Mouse (Mus musculus): ENCODE measurements around the gene Ndufs7. TPM values are rescaled to one million over a fixed set of nuclear protein-coding genes. Genes with fewer than 3 reads are reported as not detected.
A peak's percentile ranks its signal among the peaks of the same experiment; 100 is the strongest.

Gene Ndufs7
- total and polyA plus RNA-seq, 3 experiments, result 377 to 458 TPM; not detected in 1

- TF ChIP-seq NRF1 (IDR thresholded peaks at IDR 0.05; ENCODE audit: insufficient read depth, low read depth, low read length, poor library complexity, severe bottlenecking), result no peak
Measured at GRCm38 (mm10) chr10:80245600-80245999, 3.3 kb upstream of the Ndufs7 start (continued).

GRCm38 (mm10) chr10:80247849-80248248 is 1.1 kb upstream of the Ndufs7 start:
- DNase-seq (ENCODE audit: low read depth, low spot score), result peak; percentile 79
- H3K79me2 ChIP-seq (ENCODE audit: control insufficient read depth, insufficient read depth, low read length, poor library complexity), result peaks cover 20% of the 10 kb centered on the region
- H3K27me3 ChIP-seq (ENCODE audit: control insufficient read depth in 1 of 2, insufficient read depth in 2 of 2, low read length in 2 of 2), result no peaks in the 10 kb centered on the region
- H3K9me3 ChIP-seq (replicated peaks; ENCODE audit: insufficient read depth, low read length), result no peaks in the 10 kb centered on the region
- H3K4me3 ChIP-seq (ENCODE audit: control insufficient read depth in 1 of 2, insufficient read depth in 1 of 2, low read depth in 2 of 2, low read length in 2 of 2), result peak overlapping the region; percentile 41 to 56
- peaks cover 0 to 3% of the 10 kb centered on the region in 2 experiments; a peak in 2 of 4 replicates for H3K36me3 ChIP-seq (ENCODE audit: control insufficient read depth in 1 of 2, insufficient read depth in 2 of 2, low read length in 2 of 2)
- H3K4me1 ChIP-seq (ENCODE audit: control insufficient read depth in 1 of 2, insufficient read depth in 2 of 2, low read length in 2 of 2), result peaks cover 0 to 6% of the 10 kb centered on the region in 2 experiments; a peak in 2 of 4 replicates
- no peak overlapping the region for H3K27ac ChIP-seq (ENCODE audit: control insufficient read depth, low read depth, low read length)
- peak overlapping the region; percentile 49 for H3K9ac ChIP-seq (ENCODE audit: control insufficient read depth, low read depth, low read length, poor library complexity, severe bottlenecking)
- TF ChIP-seq MYB (IDR thresholded peaks at IDR 0.05; ENCODE audit: low read depth, low read length) (no peak), ELF1 (IDR thresholded peaks at IDR 0.05; ENCODE audit: low read depth, low read length) (no peak), TAL1 (IDR thresholded peaks at IDR 0.05; ENCODE audit: low read length) (no peak), GATA1 (IDR thresholded peaks at IDR 0.05; ENCODE audit: low read depth, low read length) (peak; percentile 16; the same call in 1 of the 2 replicates), RCOR1 (IDR thresholded peaks at IDR 0.05; ENCODE audit: low read depth, low read length) (no peak), BHLHE40 (IDR thresholded peaks at IDR 0.05; ENCODE audit: borderline replicate concordance, low read depth, low read length) (no peak), SIN3A (IDR thresholded peaks at IDR 0.05; ENCODE audit: low read length) (peak; percentile 67; the same call in 1 of the 2 replicates), ZKSCAN1 (IDR thresholded peaks at IDR 0.05; ENCODE audit: low read depth, low read length) (no peak), UBTF (IDR thresholded peaks at IDR 0.05; ENCODE audit: borderline replicate concordance, insufficient read depth, low read depth, low read length) (no peak), CTCF (IDR thresholded peaks at IDR 0.05 in 2 of 3, conservative IDR thresholded peaks at IDR 0.05 in 1 of 3; ENCODE audit: control insufficient read depth in 1 of 3, insufficient read depth in 1 of 3, low read depth in 2 of 3, low read length in 3 of 3, poor library complexity in 1 of 3, severe bottlenecking in 1 of 3) (peak; percentile 37 to 77 (median 48)), CHD2 (IDR thresholded peaks at IDR 0.05; ENCODE audit: low read length) (no peak), ZNF384 (IDR thresholded peaks at IDR 0.05; ENCODE audit: low read depth, low read length) (no peak), MYC (IDR thresholded peaks at IDR 0.05; ENCODE audit: low read depth, low read length) (no peak), GABPA (IDR thresholded peaks at IDR 0.05; ENCODE audit: low read depth, low read length) (no peak), POLR2AphosphoS5 (IDR thresholded peaks at IDR 0.05; ENCODE audit: borderline replicate concordance, low read depth, low read length) (no peak), MAX (IDR thresholded peaks at IDR 0.05; ENCODE audit: low read length) (no peak), E2F4 (IDR thresholded peaks at IDR 0.05; ENCODE audit: borderline replicate concordance, low read depth, low read length) (no peak), MAZ (IDR thresholded peaks at IDR 0.05; ENCODE audit: low read depth, low read length) (no peak), CHD1 (IDR thresholded peaks at IDR 0.05; ENCODE audit: low read depth, low read length) (no peak), MEF2A (IDR thresholded peaks at IDR 0.05; ENCODE audit: extremely low read depth, insufficient replicate concordance, low read depth, low read length, poor library complexity, severe bottlenecking) (no peak), TCF12 (IDR thresholded peaks at IDR 0.05; ENCODE audit: low read depth, low read length) (0 out of 2 replicates have a peak, but pooled peaks have one; percentile 7), USF2 (IDR thresholded peaks at IDR 0.05; ENCODE audit: borderline replicate concordance in 1 of 2, insufficient read depth in 1 of 2, low read depth in 1 of 2, low read length in 2 of 2) (no peak), ETS1 (IDR thresholded peaks at IDR 0.05; ENCODE audit: low read depth, low read length) (no peak), HCFC1 (IDR thresholded peaks at IDR 0.05; ENCODE audit: low read depth, low read length) (peak; percentile 45; the same call in 1 of the 2 replicates), POLR2A (IDR thresholded peaks at IDR 0.05; ENCODE audit: control insufficient read depth in 1 of 2, insufficient read depth in 1 of 2, low read depth in 1 of 2, low read length in 2 of 2, poor library complexity in 1 of 2) (no peak), ZMIZ1 (IDR thresholded peaks at IDR 0.05; ENCODE audit: low read depth, low read length) (no peak), TBP (IDR thresholded peaks at IDR 0.05; ENCODE audit: low read depth, low read length) (no peak), MAFK (IDR thresholded peaks at IDR 0.05; ENCODE audit: borderline replicate concordance, low read depth, low read length) (no peak), RAD21 (IDR thresholded peaks at IDR 0.05; ENCODE audit: low read depth, low read length) (peak; percentile 75), ZC3H11A (IDR thresholded peaks at IDR 0.05; ENCODE audit: low read depth, low read length) (no peak; the same call in none of the 2 replicates), USF1 (IDR thresholded peaks at IDR 0.05; ENCODE audit: low read depth, low read length) (no peak), NELFE (IDR thresholded peaks at IDR 0.05; ENCODE audit: low read depth, low read length) (no peak), MXI1 (IDR thresholded peaks at IDR 0.05; ENCODE audit: low read depth, low read length) (peak; percentile 61), SMC3 (IDR thresholded peaks at IDR 0.05; ENCODE audit: low read depth, low read length) (peak; percentile 68)

All from MEL (cell line).